Mouse (Mus musculus): ENCODE results near the gene Hsdl2.
A peak's percentile ranks its signal among the peaks of the same experiment; 100 is the strongest.
"Not testable (repeated sequence)": the region's sequence is repeated elsewhere in the genome, so short reads cannot be mapped to it uniquely, and the experiment has no call there.

Hsdl2 gene

DNA sequence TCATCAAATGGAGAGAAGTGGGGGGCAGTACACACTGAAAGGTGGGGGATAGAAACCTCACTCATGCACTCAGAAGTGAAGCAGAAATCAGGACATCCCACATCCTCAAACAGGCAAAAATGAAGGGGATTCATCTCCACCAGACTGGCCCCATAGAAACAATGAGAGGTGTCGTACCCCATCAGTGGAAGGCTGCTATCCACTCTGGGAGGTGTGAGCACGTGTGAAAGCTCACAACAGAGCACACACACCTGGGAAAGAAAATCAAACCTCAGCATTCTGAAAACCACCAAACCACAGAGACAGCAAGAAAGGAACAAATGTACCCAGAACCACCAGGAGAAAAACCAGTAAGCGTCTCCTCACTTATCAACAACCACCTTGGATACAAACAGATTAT is 17.2 kb upstream of the Hsdl2 start:
- DNase-seq (ENCODE audit: low read depth, low spot score), result no peak

DNA sequence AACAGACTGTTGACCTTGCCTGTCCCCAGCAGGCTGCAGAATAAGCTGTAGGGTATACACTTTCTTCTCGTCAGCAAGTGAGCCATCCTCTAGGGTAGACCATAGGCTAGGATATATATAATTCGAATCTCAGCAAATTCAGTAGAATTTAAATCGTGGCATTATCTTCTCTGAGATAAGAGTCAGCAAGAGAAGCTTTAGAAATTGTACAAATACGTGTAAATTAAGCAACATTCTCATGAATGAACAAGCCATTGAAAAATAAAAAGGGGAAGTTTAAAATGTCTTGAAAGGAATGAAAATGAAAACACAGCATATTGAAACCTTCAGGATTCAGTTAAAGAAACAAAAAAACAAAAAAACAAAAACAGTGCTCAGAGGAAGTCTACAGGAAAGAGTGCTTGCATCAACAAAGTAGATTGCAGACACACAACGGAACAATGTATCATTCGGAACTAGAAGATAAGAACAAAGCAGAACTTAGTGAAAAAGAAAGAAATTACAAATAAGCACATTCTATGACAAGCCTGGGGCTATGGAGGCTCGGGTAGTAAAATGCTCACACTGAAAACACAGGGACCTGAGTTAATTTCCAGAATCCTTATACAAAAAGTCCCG is 15.7 kb upstream of the Hsdl2 start:
- DNase-seq (ENCODE audit: low read depth, low spot score), result no peak

DNA sequence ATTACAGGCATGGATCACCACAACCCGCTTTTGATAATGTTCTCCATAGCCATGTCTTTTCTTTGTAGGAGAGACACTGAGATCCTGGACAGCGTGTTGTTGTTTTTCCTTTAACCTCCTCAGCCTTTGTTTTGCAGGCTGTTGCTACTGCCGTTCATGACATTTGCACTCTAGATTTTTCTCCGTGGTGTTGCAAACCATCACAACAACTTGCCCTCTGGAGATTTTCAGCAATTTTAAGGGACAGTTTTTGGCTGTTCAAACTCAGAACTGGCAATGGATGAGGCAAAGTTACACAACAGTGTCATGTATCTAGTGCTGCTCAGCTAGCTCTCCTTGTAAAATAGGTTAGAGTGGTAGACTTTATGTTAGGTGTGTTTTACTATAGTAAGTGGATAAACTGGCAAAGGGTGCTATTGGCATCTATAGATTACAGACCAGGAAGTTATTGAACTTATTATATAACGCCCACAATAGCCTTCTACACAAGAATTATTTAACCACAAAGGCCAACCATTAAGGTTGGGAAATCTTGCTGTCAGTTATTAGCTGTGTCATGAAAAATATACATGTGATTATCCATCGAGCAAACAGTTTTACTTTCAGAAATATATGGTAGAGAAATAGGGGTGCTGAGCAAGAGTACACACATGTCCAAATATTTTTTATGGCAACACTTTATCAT is 13.6 kb upstream of the Hsdl2 start:
- DNase-seq (ENCODE audit: low read depth, low spot score), result no peak

DNA sequence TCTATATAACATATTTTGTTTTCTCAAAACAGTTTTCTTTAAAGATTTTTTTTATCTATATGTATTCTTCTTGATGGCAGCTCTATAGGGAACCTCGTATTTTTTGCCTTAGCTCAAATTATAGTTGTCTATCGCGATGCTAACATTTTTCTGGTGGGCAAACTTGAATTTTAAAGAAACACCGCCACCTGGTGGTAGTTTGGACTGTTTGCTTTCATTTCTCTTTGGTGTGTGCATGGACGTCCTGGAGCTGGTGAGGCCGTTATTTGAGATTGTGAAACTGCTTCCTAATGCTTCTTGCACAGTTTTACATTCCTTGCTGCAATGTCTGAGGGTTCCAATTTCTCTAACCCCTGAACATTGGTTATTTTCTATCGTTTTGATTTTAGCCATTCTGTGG is 11.8 kb upstream of the Hsdl2 start:
- peak; percentile 63 for DNase-seq (ENCODE audit: low read depth, low spot score)

DNA sequence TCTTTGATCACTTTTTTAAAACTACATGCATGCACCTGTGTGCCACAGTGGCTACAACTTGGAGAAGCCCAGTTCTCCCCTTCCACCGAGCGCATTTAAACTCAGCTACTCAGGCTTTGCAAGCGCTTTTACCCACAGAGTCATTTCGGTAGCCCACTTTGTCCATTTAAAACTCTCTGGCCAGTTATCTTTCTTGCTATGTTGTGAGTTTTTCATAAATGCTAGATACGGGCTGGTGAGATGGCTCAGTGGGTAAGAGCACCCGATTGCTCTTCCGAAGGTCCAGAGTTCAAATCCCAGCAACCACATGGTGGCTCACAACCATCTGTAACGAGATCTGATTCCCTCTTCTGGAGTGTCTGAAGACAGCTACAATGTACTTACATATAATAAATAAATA is 10.8 kb upstream of the Hsdl2 start:
- not testable (repeated sequence) for DNase-seq (ENCODE audit: low read depth, low spot score)

DNA sequence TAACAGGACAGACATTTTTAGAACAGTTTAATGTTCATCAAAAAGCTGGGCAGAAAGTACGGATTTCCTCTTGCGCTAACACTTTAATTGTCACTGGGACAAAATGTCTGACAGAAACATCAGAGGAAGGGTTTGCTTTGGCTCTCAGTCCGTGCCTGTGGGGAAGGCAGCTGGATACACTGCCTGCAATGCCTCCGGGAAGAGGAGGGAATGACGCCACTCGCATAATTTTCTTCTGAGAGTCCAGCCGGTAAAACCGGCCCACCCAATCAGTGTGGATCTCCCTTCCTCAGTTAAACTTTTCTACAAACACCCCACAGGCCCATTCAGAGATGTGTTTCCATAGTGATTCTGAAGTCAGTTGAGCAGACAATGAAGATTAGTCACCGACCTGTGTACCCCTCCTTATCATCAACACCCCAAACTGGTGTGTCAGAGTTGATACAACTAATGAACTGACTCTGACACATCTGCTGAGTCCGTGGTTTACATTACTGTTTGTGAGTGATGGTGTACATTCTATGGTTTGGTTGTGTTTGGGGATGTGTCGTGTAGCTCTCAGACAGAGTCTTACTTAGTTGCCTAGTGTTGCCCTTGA is 8.7 kb upstream of the Hsdl2 start:
- DNase-seq (ENCODE audit: low read depth, low spot score), result no peak

DNA sequence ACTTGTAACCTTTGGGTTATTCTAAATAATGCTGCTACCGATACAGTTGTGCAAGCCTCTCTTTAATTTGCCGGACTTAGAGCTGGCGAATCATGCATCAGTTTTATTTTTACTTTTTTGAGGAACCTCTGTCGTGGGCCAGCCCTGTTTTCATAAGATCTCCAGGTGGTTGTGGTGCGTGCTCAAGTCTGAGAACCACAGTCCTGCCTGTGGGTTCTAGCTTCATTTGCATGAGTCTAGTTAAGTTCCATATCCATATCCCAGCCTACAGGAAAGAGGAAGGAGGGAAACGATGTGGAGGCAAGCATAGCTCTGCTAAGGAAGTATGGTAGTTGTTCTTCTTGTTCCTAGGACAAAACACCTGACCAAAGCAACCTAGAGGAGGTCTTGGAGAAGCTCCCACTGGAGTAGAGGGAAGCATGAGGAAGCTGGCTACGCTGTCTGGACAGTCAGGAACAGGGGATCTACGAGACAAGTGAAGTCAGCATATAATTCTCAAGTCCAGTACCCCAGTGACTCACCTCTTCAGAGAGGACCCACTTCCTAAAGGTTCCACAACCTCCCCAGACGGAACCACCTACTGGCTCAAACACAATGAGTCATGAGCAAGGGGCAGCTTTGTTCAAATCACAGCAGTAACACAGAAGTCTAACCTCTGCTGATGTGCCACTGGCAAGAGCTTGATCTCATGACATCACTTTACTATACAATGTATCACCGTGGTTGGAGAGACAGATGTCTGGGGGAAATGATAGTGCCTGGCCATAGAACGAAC is 6.0 kb upstream of the Hsdl2 start:
- no peak for DNase-seq (ENCODE audit: low read depth, low spot score)

DNA sequence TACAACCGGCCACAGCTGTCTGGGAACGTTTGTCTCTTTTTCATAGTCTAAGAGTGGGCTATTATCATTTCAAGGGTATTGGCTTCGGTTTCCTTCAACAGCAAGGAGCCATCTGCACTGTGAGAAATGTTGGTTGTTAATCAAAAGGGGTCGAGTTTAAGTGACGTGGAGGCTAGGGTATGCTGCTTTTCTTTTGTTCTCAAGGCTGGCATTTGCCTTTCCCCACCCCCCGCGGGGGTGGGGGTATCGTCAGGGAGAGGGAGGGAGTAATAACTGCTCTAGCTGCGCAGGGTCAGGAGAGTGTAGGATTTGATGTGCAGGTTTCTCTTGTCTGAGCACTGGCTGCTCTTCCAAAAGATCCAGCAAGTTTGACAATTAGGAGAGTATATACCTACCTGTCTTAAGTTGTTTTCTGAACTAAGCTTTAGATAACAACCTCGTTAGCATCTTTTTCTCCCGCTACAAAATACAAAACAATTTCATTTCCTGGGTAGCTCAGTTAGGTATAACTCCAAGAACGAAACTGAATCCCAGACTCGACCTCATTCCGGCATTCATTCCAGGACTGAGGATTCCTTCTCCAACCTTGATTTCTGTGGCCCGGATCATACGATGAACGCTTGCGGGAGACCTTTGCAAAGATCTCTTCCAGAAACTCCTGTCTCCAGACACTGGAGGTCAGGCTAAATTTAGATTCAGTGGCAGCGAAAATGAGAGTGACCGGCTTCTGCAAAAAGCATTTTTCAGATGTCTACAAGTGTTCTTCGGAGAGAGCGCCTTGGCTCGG is 675 bp upstream of the Hsdl2 start:
- DNase-seq (ENCODE audit: low read depth, low spot score), result peak; percentile 32

DNA sequence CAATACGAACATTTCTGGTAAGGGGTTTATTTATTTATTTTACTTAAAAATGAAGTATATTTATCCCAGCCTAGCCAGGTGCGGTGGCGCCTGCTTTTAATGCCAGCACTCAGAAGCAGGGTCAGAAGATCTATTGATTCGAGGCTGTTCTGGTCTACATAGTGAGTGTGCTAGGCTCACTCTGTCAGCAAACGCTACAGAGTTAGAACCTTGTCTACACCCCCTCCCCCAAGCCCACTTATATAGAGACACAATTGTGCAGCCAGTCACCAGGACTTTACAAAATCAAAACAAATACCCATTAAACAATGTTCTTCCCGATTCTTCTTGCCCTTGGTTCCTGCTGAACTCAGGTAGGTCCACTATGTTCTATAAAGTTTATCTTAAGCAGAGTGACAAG is 823 bp downstream of the Hsdl2 start:
- DNase-seq (ENCODE audit: low read depth, low spot score), result no peak

DNA sequence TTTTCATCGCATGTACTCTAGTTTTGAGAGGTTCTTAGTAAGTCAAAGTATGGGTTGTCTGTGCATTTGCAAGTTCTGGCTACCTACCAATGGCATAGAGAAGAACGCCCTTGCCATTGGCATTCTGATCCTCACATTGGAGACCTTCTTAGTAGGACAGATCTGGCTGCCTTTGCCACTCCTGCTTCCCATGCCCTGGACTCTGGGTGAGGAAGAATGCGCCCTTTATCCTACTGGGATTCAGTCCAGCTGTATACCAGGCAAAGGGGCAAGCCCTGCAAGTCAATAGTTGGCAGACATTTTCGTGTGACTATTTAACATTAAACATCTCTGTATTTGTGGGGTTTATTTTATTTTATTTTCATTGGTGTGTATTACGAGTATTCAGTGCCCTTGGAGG is 3.7 kb downstream of the Hsdl2 start:
- DNase-seq (ENCODE audit: low read depth, low spot score), result peak; percentile 12

DNA sequence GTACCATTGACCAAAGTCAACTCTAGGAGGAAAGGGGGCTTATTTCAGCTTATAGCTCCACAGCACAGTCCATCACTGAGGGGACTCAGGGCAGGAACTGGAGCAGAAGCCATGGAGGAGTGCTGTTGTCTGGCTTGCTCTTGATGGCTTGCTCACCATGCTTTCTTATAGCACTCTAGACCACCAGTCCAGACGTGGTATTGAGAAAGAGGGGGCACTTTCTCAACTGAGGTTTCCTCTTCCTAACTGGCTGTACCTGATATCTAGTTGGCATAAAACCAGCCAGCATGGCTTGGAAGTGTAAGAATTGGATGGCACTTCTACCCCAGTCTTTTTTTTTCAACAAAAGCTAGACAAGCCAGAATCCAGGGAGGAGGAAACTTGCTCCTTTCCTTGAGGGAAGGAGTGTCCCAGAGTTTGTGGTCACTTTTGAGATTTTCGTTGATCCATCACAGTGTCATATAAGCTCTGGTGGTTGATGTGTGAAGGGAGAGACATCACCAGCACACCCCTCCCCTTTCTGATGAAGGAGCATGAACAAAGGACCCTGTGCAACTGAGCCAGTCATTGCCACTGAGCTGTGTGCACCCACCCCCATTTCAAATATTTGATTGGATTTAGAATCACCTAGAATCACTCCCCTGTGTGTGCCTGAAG is 6.0 kb downstream of the Hsdl2 start:
- no peak for DNase-seq (ENCODE audit: low read depth, low spot score)

DNA sequence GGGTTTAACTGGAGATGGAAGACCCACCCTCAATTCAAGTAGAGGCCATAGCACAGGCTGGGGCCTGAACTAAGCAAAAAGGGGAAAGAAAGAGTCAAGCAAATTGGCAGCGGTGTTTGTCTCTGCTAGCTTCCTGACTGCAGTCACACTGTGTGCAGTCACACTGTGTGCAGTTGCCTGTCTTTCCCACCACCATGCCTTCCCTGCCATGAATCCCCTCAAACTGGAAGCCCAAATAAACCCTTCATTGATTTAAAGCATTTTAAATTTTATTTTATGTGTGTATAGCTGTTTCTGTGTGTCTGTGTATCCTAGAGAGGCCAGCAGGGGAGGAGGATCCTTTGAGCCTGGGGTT is 6.5 kb downstream of the Hsdl2 start:
- no peak for DNase-seq (ENCODE audit: low read depth, low spot score)

DNA sequence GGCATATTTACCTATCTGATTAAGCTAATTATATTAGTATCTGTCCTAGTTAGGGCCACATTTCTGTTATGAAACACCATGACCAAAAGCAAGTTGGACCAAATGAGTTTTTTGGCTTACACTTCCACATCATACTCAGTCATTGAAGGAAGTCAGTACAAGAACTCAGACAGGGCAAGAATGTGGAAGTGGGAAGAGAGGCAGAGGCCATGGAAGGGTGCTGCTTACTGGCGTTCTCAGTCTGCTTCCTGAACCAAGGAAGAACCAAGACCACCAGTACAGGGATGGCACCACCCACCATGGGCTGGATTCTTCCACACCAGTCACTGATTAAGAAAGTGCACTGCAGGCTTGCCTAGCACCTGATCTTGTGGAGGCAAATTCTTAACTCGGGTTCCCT is 13.3 kb downstream of the Hsdl2 start:
- DNase-seq (ENCODE audit: low read depth, low spot score), result no peak

DNA sequence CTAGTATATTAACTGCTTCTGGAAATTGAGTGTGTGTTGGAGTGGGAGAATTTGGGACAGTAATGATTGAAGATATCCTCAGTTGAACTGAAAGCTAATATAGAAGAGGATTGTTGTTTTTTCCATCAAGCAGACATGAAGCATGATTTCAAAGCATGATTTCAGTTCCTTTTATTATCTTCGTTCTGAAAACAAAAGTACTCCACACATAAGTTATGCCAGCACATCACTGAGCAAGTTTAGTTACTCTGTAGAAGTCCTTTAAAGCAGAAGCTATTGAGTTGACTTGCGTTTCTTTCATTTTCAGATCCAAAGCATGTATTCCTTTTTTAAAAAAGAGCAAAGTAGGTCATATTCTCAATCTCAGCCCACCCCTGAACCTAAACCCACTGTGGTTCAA is 15.2 kb downstream of the Hsdl2 start:
- no peak for DNase-seq (ENCODE audit: low read depth, low spot score)

DNA sequence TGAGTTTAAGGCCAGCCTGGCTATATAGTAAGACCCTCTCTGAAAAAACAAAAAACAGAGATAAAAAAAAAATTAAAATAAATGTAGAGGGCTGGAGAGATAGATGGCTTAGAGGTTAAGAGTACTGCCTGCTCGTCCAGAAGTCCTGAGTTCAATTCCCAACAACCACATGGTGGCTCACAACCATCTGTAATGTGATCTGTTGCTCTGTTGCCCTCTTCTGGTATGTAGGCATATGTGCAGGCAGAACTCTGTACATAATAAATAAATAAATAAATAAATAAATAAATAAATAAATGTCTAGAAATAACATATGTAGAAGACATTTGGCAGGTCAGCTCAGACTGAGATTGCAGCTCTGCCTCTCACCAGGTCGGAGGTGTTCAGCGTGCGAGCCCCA is 21.3 kb downstream of the Hsdl2 start:
- no peak for DNase-seq (ENCODE audit: low read depth, low spot score)

DNA sequence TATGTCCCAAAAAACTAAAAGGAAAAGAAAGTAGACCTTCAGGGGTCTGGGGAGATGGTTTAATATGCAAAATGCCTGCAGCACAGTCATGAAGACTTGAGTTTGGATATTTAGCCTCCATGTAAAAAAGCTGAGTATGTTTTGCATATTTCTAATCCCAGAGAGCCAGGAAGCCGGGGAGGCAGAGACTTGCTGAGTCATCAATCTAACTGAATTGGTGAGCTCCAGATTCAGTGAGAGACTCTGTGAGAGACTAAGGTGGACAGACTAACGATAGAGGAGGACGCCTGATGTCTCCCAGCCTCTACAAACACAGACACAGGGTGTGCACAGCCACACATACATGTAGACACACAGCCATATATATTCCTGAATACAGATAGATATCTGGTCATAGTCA is 23.5 kb downstream of the Hsdl2 start:
- DNase-seq (ENCODE audit: low read depth, low spot score), result no peak

DNA sequence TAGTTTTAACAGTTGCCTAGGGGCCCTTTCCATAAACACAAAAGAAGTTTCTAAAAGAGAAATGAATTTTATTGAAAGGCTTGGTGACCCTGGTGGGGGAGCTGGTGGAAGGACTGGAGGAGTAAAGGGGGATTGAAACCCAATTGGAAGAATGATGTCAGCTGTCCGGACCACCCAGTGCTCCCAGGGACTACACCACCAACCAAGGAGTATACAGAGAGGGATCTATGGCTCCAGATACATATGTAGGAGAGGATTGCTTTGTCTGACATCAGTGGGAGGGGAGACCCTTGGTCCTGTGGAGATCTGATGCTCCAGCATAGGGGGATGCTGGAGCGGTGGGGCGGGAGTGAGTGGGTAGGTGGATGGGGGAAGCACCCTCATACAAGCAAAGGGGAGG is 24.1 kb downstream of the Hsdl2 start:
- no peak for DNase-seq (ENCODE audit: low read depth, low spot score)

DNA sequence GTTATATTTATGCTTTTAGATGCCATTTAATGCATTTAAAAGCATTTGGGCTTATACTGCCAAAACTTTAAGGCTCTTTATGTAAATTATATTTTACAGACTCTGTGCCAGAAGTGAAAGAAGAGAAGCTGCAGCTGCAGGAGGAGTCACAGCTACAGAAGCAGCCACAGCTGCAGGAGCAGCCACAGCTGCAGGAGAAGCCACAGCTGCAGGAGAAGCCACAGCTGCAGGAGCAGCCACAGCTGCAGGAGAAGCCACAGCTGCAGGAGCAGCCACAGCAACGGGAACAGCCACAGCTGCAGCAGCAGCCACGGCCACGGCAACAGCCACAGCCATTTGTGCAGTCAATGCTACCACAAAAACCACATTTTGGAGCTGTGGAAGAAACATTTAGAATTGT is 29.0 kb downstream of the Hsdl2 start:
- DNase-seq (ENCODE audit: low read depth, low spot score), result no peak

DNA sequence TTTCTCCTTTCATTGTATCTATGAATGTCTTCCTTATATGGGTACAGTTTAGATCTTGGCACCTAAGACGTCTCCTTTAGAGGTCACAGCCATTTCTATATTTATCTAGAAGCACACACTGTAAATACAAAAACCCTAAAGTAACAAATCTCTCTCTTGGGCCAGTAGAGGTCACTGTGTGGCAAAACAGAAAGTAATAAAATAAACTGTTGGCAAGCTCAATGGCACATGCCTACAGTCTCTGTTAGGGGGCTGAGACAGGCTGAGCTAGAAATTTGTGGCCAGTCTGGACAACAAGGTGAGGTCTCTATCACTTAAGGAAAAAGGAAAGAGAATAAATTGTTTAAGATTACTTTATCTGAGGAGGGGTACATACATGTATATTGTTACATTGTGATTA is 33.6 kb downstream of the Hsdl2 start:
- no peak for DNase-seq (ENCODE audit: low read depth, low spot score)

DNA sequence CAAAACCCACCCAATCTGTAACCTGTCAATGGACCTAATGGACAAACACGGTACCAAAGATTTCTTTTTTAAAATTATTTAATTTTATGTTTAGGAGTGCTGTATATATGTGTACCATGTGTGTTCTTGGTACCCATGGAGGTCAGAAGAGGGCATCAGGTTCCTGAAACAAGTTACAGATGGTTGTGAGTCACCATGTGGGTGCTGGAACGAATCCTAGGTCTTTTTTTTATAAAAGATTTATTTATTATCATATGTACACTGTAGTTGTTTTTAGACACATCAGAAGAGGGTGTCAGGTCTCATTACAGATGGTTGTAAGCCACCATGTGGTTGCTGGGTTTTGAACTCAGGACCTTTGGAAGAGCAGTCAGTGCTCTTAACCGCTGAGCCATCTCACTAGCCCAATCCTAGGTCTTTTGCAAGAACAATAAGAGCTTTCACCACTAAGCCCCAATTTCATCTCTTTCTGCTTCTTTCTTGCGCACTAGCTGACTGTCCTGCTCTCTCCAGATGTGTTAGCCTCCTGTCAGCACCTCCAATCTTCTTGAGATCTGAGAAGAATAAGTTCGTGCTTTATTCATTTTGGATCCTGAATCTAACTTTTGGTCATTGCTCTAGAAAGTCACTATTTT is 38.4 kb downstream of the Hsdl2 start:
- no peak for DNase-seq (ENCODE audit: low read depth, low spot score)

DNA sequence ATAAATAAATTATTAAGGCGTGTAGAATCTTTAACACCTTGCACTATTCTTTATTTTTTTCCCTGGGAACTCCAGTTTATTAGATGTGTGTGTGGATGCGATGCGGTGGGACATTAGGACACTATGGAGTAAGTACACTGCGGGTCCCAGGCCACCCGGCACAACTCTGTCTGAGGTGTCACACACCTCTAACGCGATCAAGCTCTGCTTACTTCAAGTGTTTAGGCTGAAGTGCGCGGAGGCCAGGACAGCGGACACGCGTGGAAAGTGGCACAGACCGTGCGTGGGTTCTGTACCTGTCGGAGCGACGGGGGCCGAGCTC is 44.3 kb downstream of the Hsdl2 start:
- no peak for DNase-seq (ENCODE audit: low read depth, low spot score)
